Mouse (Mus musculus): ENCODE results near the gene Phf19.
A peak's percentile ranks its signal among the peaks of the same experiment; 100 is the strongest.

Phf19 gene

GRCm38 (mm10) chr2:34896821-34897460 is 16.9 kb downstream of the Phf19 start:
- DNase-seq (ENCODE audit: low spot score): no peak

GRCm38 (mm10) chr2:34895503-34896113 is 18.2 kb downstream of the Phf19 start:
- no peak for DNase-seq (ENCODE audit: low spot score)

DNA sequence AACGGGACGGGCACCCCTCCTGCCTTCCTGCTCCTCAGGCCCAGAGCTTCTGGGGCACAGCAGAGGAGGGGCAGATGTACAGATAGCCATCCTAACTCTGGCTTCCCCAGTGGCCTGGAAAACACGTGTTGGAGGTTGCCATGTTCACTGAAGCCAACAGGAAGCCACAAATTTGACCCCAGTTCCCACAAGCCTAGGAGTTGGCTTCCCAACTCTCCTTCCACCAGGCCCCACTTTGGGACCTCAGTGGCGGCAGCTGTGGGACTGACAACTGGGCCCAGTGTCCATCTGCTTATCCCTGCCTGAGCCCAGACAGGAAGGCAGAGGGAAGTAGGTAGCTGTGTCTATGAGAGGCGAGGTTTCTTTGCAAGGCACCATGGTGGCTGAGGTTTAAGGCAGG is 19.9 kb downstream of the Phf19 start:
- no peak for DNase-seq (ENCODE audit: low spot score)

- no peak for DNase-seq (ENCODE audit: low spot score)
Observed at GRCm38 (mm10) chr2:34884186-34884585, 29.6 kb downstream of the Phf19 start.

DNA sequence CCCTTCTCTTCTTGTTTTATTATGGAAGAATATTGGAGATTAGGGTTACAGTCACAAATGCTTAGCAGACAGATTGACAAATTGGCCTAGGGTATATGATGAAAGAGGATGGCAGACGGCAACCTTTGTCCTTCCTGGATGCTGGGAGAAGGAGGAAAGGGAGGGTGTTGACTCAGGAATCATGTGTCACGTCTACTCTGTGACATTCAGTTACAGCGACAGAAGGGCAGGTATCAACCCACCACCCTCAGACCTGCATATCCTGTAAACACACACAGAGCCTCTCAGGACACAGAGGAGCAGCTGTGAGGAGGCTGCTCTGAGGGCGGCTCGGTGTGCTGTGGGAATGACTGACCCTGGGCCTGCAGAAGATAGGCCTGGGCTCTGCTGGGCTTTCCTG is 30.6 kb downstream of the Phf19 start:
- no peak for DNase-seq (ENCODE audit: low spot score)

- DNase-seq (ENCODE audit: low spot score): no peak
Observed at GRCm38 (mm10) chr2:34882757-34883156, 31.1 kb downstream of the Phf19 start.

DNA sequence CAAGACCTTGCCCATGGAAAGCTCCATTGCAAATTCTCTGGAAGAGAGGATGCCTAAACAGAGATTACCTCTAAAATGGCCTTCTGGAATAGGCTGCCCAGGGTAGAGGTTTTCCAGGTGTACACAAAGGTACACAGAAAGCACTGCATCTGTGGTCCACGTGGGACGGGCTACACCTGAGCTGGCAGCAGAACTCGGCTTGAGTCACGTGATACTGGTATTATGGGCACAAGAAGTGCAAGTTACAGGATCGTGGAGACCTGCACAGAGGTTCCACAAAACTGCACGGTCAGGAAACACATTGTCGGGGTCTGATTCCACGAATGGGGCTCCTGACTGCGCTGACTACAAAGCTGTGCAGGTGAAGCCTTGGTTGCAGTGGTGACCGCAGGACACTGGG is 33.8 kb downstream of the Phf19 start:
- DNase-seq (ENCODE audit: low spot score): no peak

DNA sequence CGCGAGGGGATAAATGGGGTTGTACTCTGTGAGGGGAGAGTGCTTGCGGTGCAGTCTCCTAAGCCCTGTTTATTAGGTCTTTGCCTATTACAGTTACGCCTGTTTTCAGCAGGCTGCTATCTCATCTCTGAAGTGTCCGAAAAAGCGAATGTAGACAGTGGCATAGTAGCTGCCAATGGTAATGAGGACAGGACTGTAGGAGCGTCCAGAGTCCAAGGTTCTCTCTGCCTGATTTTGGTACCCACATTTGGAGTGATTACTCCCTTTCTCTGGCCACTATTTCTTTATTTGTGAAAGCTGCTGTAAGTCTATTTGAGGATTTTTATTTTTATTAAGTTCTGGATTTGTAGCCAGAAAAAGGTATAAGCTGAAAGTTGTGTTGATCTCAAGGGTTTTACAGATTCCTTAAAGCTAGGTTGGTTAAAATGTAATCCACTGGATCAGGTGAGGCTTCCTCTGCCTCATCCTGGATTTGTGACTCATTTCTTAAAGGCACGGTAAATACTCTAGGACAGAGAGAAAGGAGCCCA is 38.9 kb downstream of the Phf19 start, which contains the start of gene Psmd5:
TSS of gene Psmd5 (minus strand) at position 153 of the 530 bp plus-strand sequence.
- DNase-seq (ENCODE audit: low spot score): no peak

DNA sequence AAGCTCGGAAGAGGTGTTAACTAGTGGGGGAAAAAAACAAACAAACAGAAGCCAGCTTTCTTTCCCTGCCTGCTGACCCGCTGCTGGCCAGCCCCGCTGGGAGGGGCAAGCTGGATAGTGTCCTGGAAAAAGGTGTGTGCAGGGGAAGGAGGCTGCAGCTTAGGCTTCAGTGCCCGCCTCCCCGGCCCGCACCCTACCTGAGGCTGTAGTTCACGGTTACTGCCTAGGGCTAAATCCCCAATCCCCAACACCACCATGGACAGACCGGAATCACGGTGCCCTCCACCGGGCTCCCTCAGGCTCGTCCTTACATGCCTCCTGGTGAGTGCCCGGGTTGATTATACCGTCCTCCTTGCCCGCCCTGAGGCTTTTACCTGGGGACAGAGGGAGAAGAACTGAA is 39.6 kb downstream of the Phf19 start, which contains the start of gene Cutal:
TSS of gene Cutal (plus strand) at position 126 of the 400 bp plus-strand sequence.
- DNase-seq (ENCODE audit: low spot score): no peak

GRCm38 (mm10) chr2:34870520-34871474 is 43.0 kb downstream of the Phf19 start:
- DNase-seq (ENCODE audit: low spot score): peak; percentile 61

GRCm38 (mm10) chr2:34869680-34870079 is 44.1 kb downstream of the Phf19 start:
- no peak for DNase-seq (ENCODE audit: low spot score)

GRCm38 (mm10) chr2:34857728-34858127 is 56.1 kb downstream of the Phf19 start:
- no peak for DNase-seq (ENCODE audit: low spot score)

DNA sequence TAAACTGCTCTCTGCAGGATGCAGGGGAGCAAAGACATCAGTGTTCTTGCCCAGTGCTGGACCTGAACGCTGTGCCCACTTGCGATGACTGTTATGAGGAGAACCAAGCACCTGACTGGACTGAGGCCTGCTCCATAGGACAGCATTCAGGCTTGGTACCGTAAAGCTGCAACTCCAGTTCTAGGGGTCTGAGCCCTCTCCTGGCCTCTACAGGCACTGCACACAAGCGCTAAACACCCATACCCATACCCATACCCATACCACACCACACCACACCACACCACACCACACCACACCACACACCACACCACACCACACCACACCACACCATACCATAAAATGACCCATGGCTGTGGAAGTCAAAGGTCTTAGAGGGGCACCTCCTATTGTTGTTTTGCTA is 58.6 kb downstream of the Phf19 start:
- DNase-seq (ENCODE audit: low spot score): no peak

- no peak for DNase-seq (ENCODE audit: low spot score)
Observed at GRCm38 (mm10) chr2:34847702-34848101, 66.1 kb downstream of the Phf19 start.
